Mouse (Mus musculus) liver, embryonic 11.5 days (tissue): ENCODE results near the gene Gm13278. TPM values are rescaled to one million over a fixed set of nuclear protein-coding genes. Genes with fewer than 3 reads are reported as not detected.
"Not testable (repeated sequence)": the region's sequence is repeated elsewhere in the genome, so short reads cannot be mapped to it uniquely, and the experiment has no call there.

ENCODE experiments used
- ATAC-seq: fragments of 200-750 bp; cut with Nextera tagmentation; replicated peaks from 2 replicates; pipeline ENCODE4 v1.8.0; 2017; ENCODE audit warnings: moderate number of reproducible peaks, mild to moderate bottlenecking, moderate TSS enrichment, moderate library complexity; ENCODE audit not compliant: low FRiP score
- DNase-seq: peaks from one replicate; pipeline ENCODE4 v3.0.0-alpha.2; 2017; ENCODE audit warnings: low spot score
- H3K27ac ChIP-seq: fragments of 300-500 bp; sonication (generic); 2 replicates; pipeline ENCODE4 v1.5.1; 2014; ENCODE audit warnings: mild to moderate bottlenecking, low read depth, low read length, control low read depth
- H3K27me3 ChIP-seq: fragments of 300-500 bp; sonication (generic); replicated peaks from 2 replicates; pipeline ENCODE4 v1.6.1; 2014; ENCODE audit warnings: low read length, mixed read lengths; ENCODE audit not compliant: control insufficient read depth, insufficient read depth
- H3K36me3 ChIP-seq: fragments of 300-500 bp; sonication (generic); 2 replicates; pipeline ENCODE4 v1.6.1; 2014; ENCODE audit warnings: mild to moderate bottlenecking, low read length, moderate library complexity, mixed read lengths; ENCODE audit not compliant: control insufficient read depth, insufficient read depth
- H3K4me1 ChIP-seq: fragments of 300-500 bp; sonication (generic); replicated peaks from 2 replicates; pipeline ENCODE4 v1.6.1; 2014; ENCODE audit warnings: low read length, mixed read lengths; ENCODE audit not compliant: control insufficient read depth, insufficient read depth
- H3K4me2 ChIP-seq: fragments of 300-500 bp; sonication (generic); 2 replicates; pipeline ENCODE4 v1.6.1; 2014; ENCODE audit warnings: mild to moderate bottlenecking, control low read depth, moderate library complexity
- H3K4me3 ChIP-seq: fragments of 300-500 bp; sonication (generic); 2 replicates; pipeline ENCODE4 v1.5.1; 2014; ENCODE audit warnings: low read depth, low read length, control low read depth
- H3K9ac ChIP-seq: fragments of 300-500 bp; sonication (generic); 2 replicates; pipeline ENCODE4 v1.6.1; 2014; ENCODE audit warnings: low read depth, low read length, control low read depth
- H3K9me3 ChIP-seq: fragments of 300-500 bp; sonication (generic); 2 replicates; pipeline ENCODE4 v1.6.1; 2016; ENCODE audit warnings: low read length, inconsistent platforms, mixed read lengths; ENCODE audit not compliant: control insufficient read depth
- WGBS: fragments of 180-500 bp; shearing (Covaris S2); extraction: QIAGEN DNeasy Blood & Tissue Kit; methylation state at CpG from one replicate; pipeline ENCODE4 v1.1.7; 2014; 5-methylcytosine and 5-hydroxymethylcytosine counted together
- polyA plus RNA-seq: library from polyadenylated mRNA; unstranded; fragments of >200 nt; fragmentation: Nextera tagmentation; extraction: Ambion mirVana; gene quantifications from 2 replicates; pipeline ENCODE4 v1.2.1, GENCODE M21; 2014

Gene Gm13278
- polyA plus RNA-seq, 1 experiment from 2014 or later, result not detected

GRCm38 (mm10) chr4:88780320-88780719 is 11.0 kb upstream of the Gm13278 start:
- not testable (repeated sequence) for H3K4me1 ChIP-seq, H3K4me3 ChIP-seq, H3K27me3 ChIP-seq, H3K9ac ChIP-seq, H3K9me3 ChIP-seq, H3K4me2 ChIP-seq, DNase-seq, ATAC-seq, H3K27ac ChIP-seq, H3K36me3 ChIP-seq
- 43% methylated on average over 14 of the region's 18 CpGs for WGBS

DNA sequence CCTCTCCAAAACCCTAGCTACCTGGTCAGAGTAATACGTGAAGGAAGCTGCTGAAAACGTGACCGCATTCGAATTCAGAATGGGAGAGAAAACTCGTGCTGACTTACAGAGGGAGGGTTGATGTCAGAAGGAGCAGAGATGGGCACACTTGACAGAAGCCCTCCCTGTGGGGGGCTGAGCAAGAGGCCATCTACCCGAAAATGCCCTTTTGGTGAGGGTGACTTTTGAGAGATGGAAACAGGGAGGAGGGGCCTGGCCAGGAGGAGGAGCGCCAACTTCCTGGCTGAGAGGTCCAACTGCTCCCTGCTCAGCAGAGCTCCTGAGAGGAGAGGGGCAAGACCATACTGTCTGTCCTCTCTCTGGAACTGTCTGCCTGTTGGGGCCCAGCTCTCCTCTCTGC is 9.5 kb upstream of the Gm13278 start, which contains the start of gene Ifnz:
Gene Ifnz (plus strand): TSS at position 301 of the 400 bp plus-strand sequence.
- H3K4me1 ChIP-seq, H3K9me3 ChIP-seq, ATAC-seq, DNase-seq, H3K36me3 ChIP-seq, H3K27ac ChIP-seq, H3K9ac ChIP-seq, H3K4me3 ChIP-seq, H3K27me3 ChIP-seq: not testable (repeated sequence)
- 6% methylated on average over 4 of the region's 7 CpGs for WGBS
- peak within 1 kb of the TSS; percentile 47 for H3K4me2 ChIP-seq

DNA sequence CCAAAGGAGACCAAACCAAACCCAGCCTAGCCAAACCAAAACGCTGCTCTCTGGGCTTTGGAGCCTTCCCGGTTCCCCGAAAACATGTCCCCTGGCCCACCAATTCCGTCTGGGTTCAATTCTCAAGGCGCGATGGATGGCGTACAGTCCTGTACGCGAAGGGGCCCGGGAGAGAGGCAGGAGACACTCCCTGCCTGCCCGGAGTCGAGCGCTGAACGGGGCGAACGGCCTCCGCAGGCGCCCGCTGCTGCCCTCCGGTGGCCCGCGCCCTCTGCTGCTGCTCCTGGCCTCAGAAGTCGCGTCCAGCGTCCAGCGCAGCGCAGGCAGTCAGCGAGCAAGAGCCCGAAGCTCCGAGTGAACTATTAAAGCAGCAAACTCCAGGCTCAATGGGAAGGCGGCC is 9.0 kb upstream of the Gm13278 start:
- not testable (repeated sequence) for H3K9ac ChIP-seq, H3K27me3 ChIP-seq, H3K4me3 ChIP-seq, DNase-seq, H3K27ac ChIP-seq, H3K4me1 ChIP-seq, H3K9me3 ChIP-seq, ATAC-seq, H3K36me3 ChIP-seq
- H3K4me2 ChIP-seq, result peak overlapping the region; percentile 47
- WGBS, result under 1% methylated on average over 14 of the region's 31 CpGs

DNA sequence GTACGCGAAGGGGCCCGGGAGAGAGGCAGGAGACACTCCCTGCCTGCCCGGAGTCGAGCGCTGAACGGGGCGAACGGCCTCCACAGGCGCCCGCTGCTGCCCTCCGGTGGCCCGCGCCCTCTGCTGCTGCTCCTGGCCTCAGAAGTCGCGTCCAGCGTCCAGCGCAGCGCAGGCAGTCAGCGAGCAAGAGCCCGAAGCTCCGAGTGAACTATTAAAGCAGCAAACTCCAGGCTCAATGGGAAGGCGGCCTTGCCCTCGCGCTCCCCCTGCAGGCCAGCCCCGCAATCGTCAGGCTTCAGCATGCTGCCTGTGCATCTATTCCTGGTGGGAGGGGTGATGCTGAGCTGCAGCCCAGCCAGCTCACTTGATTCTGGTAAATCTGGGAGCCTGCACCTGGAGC is 5.9 kb upstream of the Gm13278 start, which contains the start of gene Gm13276:
Gene Gm13276 (plus strand): TSS at position 301 of the 400 bp plus-strand sequence.
- not testable (repeated sequence) for H3K4me3 ChIP-seq, H3K9me3 ChIP-seq, H3K4me2 ChIP-seq, ATAC-seq, H3K36me3 ChIP-seq, H3K4me1 ChIP-seq, DNase-seq, H3K9ac ChIP-seq, H3K27ac ChIP-seq, H3K27me3 ChIP-seq
- WGBS, result no CpG with 5 or more reads among the region's 27 CpGs

GRCm38 (mm10) chr4:88788402-88788801 is 2.9 kb upstream of the Gm13278 start, which contains the start of gene Gm13277:
Gene Gm13277 (plus strand): TSS chr4:88788632.
- not testable (repeated sequence) for DNase-seq, H3K27me3 ChIP-seq, H3K36me3 ChIP-seq, H3K4me1 ChIP-seq, H3K4me2 ChIP-seq, H3K27ac ChIP-seq, H3K9ac ChIP-seq, ATAC-seq, H3K4me3 ChIP-seq, H3K9me3 ChIP-seq
- 0% methylated on average over 4 of the region's 28 CpGs for WGBS

DNA sequence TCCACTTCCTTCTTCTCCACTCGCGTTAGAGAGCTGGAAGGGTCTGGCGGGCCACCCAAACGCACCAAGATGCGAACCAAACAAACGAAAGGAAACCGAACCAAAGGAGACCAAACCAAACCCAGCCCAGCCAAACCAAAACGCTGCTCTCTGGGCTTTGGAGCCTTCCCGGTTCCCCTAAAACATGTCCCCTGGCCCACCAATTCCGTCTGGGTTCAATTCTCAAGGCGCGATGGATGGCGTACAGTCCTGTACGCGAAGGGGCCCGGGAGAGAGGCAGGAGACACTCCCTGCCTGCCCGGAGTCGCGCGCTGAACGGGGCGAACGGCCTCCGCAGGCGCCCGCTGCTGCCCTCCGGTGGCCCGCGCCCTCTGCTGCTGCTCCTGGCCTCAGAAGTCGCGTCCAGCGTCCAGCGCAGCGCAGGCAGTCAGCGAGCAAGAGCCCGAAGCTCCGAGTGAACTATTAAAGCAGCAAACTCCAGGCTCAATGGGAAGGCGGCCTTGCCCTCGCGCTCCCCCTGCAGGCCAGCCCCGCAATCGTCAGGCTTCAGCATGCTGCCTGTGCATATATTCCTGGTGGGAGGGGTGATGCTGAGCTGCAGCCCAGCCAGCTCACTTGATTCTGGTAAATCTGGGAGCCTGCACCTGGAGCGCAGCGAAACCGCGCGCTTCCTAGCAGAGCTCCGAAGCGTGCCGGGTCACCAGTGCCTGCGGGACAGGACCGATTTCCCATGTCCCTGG is 2.8 kb downstream of the Gm13278 start, which contains the start of gene Gm13275:
Gene Gm13275 (plus strand): TSS at position 552 of the 740 bp plus-strand sequence.
- not testable (repeated sequence) for DNase-seq, H3K4me1 ChIP-seq, H3K36me3 ChIP-seq, ATAC-seq, H3K4me3 ChIP-seq, H3K9me3 ChIP-seq, H3K9ac ChIP-seq, H3K4me2 ChIP-seq, H3K27me3 ChIP-seq, H3K27ac ChIP-seq
- 0% methylated on average over 6 of the region's 52 CpGs for WGBS

- ATAC-seq, H3K36me3 ChIP-seq, H3K27ac ChIP-seq, H3K9ac ChIP-seq, H3K4me3 ChIP-seq, H3K9me3 ChIP-seq, H3K4me1 ChIP-seq, DNase-seq, H3K4me2 ChIP-seq, H3K27me3 ChIP-seq: not testable (repeated sequence)
- WGBS, result no CpG with 5 or more reads among the region's 28 CpGs
Measured at GRCm38 (mm10) chr4:88797097-88797496, 5.7 kb downstream of the Gm13278 start, which contains the start of gene Gm13279. Gene Gm13279 (plus strand): TSS chr4:88797397.

DNA sequence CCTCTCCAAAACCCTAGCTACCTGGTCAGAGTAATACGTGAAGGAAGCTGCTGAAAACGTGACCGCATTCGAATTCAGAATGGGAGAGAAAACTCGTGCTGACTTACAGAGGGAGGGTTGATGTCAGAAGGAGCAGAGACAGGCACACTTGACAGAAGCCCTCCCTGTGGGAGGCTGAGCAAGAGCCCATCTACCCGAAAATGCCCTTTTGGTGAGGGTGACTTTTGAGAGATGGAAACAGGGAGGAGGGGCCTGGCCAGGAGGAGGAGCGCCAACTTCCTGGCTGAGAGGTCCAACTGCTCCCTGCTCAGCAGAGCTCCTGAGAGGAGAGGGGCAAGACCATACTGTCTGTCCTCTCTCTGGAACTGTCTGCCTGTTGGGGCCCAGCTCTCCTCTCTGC is 8.0 kb downstream of the Gm13278 start, which contains the start of gene Gm13285:
Gene Gm13285 (plus strand): TSS at position 301 of the 400 bp plus-strand sequence.
- not testable (repeated sequence) for H3K9ac ChIP-seq, DNase-seq, H3K36me3 ChIP-seq, H3K4me3 ChIP-seq, ATAC-seq, H3K9me3 ChIP-seq, H3K27me3 ChIP-seq, H3K4me1 ChIP-seq, H3K4me2 ChIP-seq, H3K27ac ChIP-seq
- 6% methylated on average over 2 of the region's 7 CpGs for WGBS

DNA sequence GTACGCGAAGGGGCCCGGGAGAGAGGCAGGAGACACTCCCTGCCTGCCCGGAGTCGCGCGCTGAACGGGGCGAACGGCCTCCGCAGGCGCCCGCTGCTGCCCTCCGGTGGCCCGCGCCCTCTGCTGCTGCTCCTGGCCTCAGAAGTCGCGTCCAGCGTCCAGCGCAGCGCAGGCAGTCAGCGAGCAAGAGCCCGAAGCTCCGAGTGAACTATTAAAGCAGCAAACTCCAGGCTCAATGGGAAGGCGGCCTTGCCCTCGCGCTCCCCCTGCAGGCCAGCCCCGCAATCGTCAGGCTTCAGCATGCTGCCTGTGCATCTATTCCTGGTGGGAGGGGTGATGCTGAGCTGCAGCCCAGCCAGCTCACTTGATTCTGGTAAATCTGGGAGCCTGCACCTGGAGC is 11.6 kb downstream of the Gm13278 start, which contains the start of gene Gm13287:
Gene Gm13287 (plus strand): TSS at position 301 of the 400 bp plus-strand sequence.
- ATAC-seq, H3K36me3 ChIP-seq, H3K4me2 ChIP-seq, H3K27me3 ChIP-seq, H3K9me3 ChIP-seq, H3K27ac ChIP-seq, H3K4me1 ChIP-seq, H3K9ac ChIP-seq, H3K4me3 ChIP-seq, DNase-seq: not testable (repeated sequence)
- no CpG with 5 or more reads among the region's 29 CpGs for WGBS
